Mouse (Mus musculus): ENCODE data around the gene Wdr20rt. TPM values are rescaled to one million over a fixed set of nuclear protein-coding genes. Genes with fewer than 3 reads are reported as not detected.

The Wdr20rt gene
- total RNA-seq, 2 experiments from 2014 or later, result not detected

Other genes starting within 250 kb of the Wdr20rt start
- gene Prpf39, start 189.2 kb upstream of the Wdr20rt start, total RNA-seq (2021), result 10 to 100 TPM; 27.0 to 48.3 TPM
- gene Fkbp3, start 151.5 kb upstream of the Wdr20rt start, total RNA-seq (2021), result 100 to 1,000 TPM; 149 to 162 TPM
- gene Fancm, start 149.9 kb upstream of the Wdr20rt start, total RNA-seq (2021), result 10 to 100 TPM; 11.2 to 14.3 TPM
- gene Mis18bp1, start 52.9 kb upstream of the Wdr20rt start, total RNA-seq (2021), result under 1 TPM; 0.64 to 0.88 TPM

All from left cerebral cortex, postnatal 36 days (tissue).